Comparison of ENCODE assay signal across 12 mouse cellular contexts in the genomic region with DNA sequence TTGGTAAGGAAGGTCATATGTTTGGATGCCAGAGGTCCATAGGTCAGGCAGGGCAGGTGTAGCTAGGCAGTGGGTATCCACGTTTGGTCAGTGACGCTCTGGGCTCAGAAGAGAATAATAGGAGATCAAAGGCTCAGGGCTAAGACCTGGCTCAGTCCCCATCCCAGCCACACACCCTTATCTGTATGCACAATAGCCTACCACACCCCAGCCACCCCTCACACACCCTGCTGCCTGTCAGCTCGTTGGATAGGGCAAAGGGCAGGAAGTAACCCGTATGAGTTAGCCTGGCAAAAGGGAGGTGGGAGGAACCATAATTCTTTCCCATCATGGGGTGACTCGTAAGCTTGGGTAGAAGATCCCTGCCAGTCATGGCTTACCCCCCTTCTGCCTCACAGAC. TPM values are rescaled to one million over a fixed set of nuclear protein-coding genes. Genes with fewer than 3 reads are reported as not detected.
DNase-seq lines count a peak whose midpoint lies in the region; ATAC-seq and TF ChIP-seq lines count a peak whose summit lies in the region.
"Had no signal": no experiment of that assay in that cellular context is flagged by ENCODE, and none has a peak within 500 bp of the region (broad histone marks: within the 10 kb centered on the region; RNA-seq: fewer than 3 reads in every experiment).

No protein-coding gene starts in this region.

- no peak for TF ChIP-seq CTCF in gastrocnemius, adult 2 months (IDR thresholded peaks at IDR 0.05)

- H3K4me3 ChIP-seq in gastrocnemius, adult 2 months = peak overlapping the region; percentile 9; the same call in 1 of the 2 replicates
- no peak overlapping the region; the same call in 1 of the 2 replicates for H3K4me3 ChIP-seq in neural tube, embryonic 13.5 days
- H3K4me3 ChIP-seq in liver, embryonic 11.5 days (ENCODE audit: low read depth, low read length) = peak overlapping the region; percentile 98

- DNase-seq in gastrocnemius, adult 2 months = peak; percentile 20
- DNase-seq in gastrocnemius, postnatal 25 days = no peak
- DNase-seq in neural tube, embryonic 10.5 days (ENCODE audit: extremely low spot score, low spot score) = no peak
- DNase-seq in liver, embryonic 11.5 days (ENCODE audit: low spot score) = peak; percentile 71
- peak; percentile 32 for DNase-seq in yolk sac, embryonic 10.5 days (ENCODE audit: low spot score)
- DNase-seq in urinary bladder, postnatal 14 days (ENCODE audit: low spot score) = no peak
- DNase-seq in thymus, postnatal 10 days (ENCODE audit: low spot score in 2 of 2) = no peak
- DNase-seq: adrenal gland, postnatal 36 days; kidney, adult 2 months had no signal

- H3K4me1 ChIP-seq in neural tube, embryonic 13.5 days (replicated peaks) = peaks cover 91% of the 10 kb centered on the region
- H3K4me1 ChIP-seq in liver, embryonic 11.5 days (replicated peaks; ENCODE audit: control insufficient read depth, insufficient read depth, low read length) = peaks cover 90% of the 10 kb centered on the region

- intact Hi-C loops in gastrocnemius, adult 2 months (cut with DNase I) = no loop called here

- H3K27ac ChIP-seq in gastrocnemius, adult 2 months = peak overlapping the region; percentile 93
- H3K27ac ChIP-seq in neural tube, embryonic 13.5 days (replicated peaks) = peak overlapping the region; percentile 49
- H3K27ac ChIP-seq in liver, embryonic 11.5 days (ENCODE audit: low read depth, low read length) = peak overlapping the region; percentile 74
- H3K27ac ChIP-seq: macrophage had no signal

- H3K9ac ChIP-seq in neural tube, embryonic 13.5 days = no peak overlapping the region
- H3K9ac ChIP-seq in liver, embryonic 11.5 days (ENCODE audit: low read depth, low read length) = peak overlapping the region; percentile 69

- H3K27me3 ChIP-seq in neural tube, embryonic 13.5 days = no peaks in the 10 kb centered on the region
- no peaks in the 10 kb centered on the region for H3K27me3 ChIP-seq in liver, embryonic 11.5 days (replicated peaks; ENCODE audit: control insufficient read depth, insufficient read depth, low read length)
- H3K27me3 ChIP-seq: CH12.LX had no signal

- H3K9me3 ChIP-seq in neural tube, embryonic 13.5 days = no peaks in the 10 kb centered on the region
- H3K9me3 ChIP-seq in liver, embryonic 11.5 days (ENCODE audit: control insufficient read depth, low read length) = no peaks in the 10 kb centered on the region

- ATAC-seq in neural tube, embryonic 13.5 days (ENCODE audit: low read depth) = no peak
- peak; percentile 91 for ATAC-seq in liver, embryonic 11.5 days (replicated peaks; ENCODE audit: low FRiP score)

- H3K36me3 ChIP-seq in neural tube, embryonic 13.5 days = peaks cover 67% of the 10 kb centered on the region
- H3K36me3 ChIP-seq in liver, embryonic 11.5 days (ENCODE audit: control insufficient read depth, insufficient read depth, low read length) = peaks cover 53% of the 10 kb centered on the region

- H3K4me2 ChIP-seq in neural tube, embryonic 13.5 days = peak overlapping the region; percentile 26; the same call in 1 of the 2 replicates
- H3K4me2 ChIP-seq in liver, embryonic 11.5 days = peak overlapping the region; percentile 95

- 71% methylated on average over 5 of the region's 5 CpGs for WGBS in neural tube, embryonic 13.5 days
- WGBS in liver, embryonic 11.5 days = 39% methylated on average over 5 of the region's 5 CpGs

RNA-seq across cellular contexts. Expression of gene Ppp1r9b, which starts 6.8 kb away (rescaled TPM):
- 10 to 100 TPM; 18.3 to 25.7 TPM for total RNA-seq in gastrocnemius, adult 2 months (2021)
- total RNA-seq in gastrocnemius, postnatal 25 days (2021) = 10 to 100 TPM; 21.8 to 30.0 TPM
- polyA plus RNA-seq in neural tube, embryonic 13.5 days (2015; fragmentation: Nextera tagmentation; extraction: Ambion mirVana) = 18.0 and 19.3 TPM in 2 replicates
- polyA plus RNA-seq in liver, embryonic 11.5 days (2014; fragmentation: Nextera tagmentation; extraction: Ambion mirVana) = 21.9 and 27.9 TPM in 2 replicates

RNA-seq across cellular contexts. Expression of gene Samd14, which starts 12.1 kb away (rescaled TPM):
- under 1 TPM; 0.28 to 0.42 TPM for total RNA-seq in gastrocnemius, adult 2 months (2021)
- total RNA-seq in gastrocnemius, postnatal 25 days (2021) = under 1 TPM; 0.61 to 0.80 TPM
- 133 and 151 TPM in 2 replicates for polyA plus RNA-seq in neural tube, embryonic 13.5 days (2015; fragmentation: Nextera tagmentation; extraction: Ambion mirVana)
- 55.8 and 57.8 TPM in 2 replicates for polyA plus RNA-seq in liver, embryonic 11.5 days (2014; fragmentation: Nextera tagmentation; extraction: Ambion mirVana)

RNA-seq across cellular contexts. Expression of gene Sgca, which starts 21.5 kb away (rescaled TPM):
- 100 to 1,000 TPM; 252 to 278 TPM for total RNA-seq in gastrocnemius, adult 2 months (2021)
- total RNA-seq in gastrocnemius, postnatal 25 days (2021) = 100 to 1,000 TPM; 255 to 276 TPM
- polyA plus RNA-seq in neural tube, embryonic 13.5 days (2015; fragmentation: Nextera tagmentation; extraction: Ambion mirVana) = 1.8 TPM in 1 of 2 replicates, not detected in the other
- 0.22 and 0.30 TPM in 2 replicates for polyA plus RNA-seq in liver, embryonic 11.5 days (2014; fragmentation: Nextera tagmentation; extraction: Ambion mirVana)
- total RNA-seq: adrenal gland, postnatal 36 days had no signal
- polyA plus RNA-seq: macrophage had no signal

RNA-seq across cellular contexts. Expression of gene Hils1, which starts 30.2 kb away (rescaled TPM):
- total RNA-seq in gastrocnemius, adult 2 months (2021) = not detected
- not detected for total RNA-seq in gastrocnemius, postnatal 25 days (2021)
- polyA plus RNA-seq in neural tube, embryonic 13.5 days (2015; fragmentation: Nextera tagmentation; extraction: Ambion mirVana) = not detected in 2 replicates
- polyA plus RNA-seq in liver, embryonic 11.5 days (2014; fragmentation: Nextera tagmentation; extraction: Ambion mirVana) = not detected in 2 replicates
- total RNA-seq: adrenal gland, postnatal 36 days; CH12.LX had no signal
- polyA plus RNA-seq: kidney, adult 2 months; macrophage had no signal

RNA-seq across cellular contexts. Expression of gene Pdk2, which starts 43.6 kb away (rescaled TPM):
- 100 to 1,000 TPM; 471 to 485 TPM for total RNA-seq in gastrocnemius, adult 2 months (2021)
- total RNA-seq in gastrocnemius, postnatal 25 days (2021) = 100 to 1,000 TPM; 351 to 396 TPM
- 26.2 and 27.6 TPM in 2 replicates for polyA plus RNA-seq in neural tube, embryonic 13.5 days (2015; fragmentation: Nextera tagmentation; extraction: Ambion mirVana)
- 14.9 and 15.2 TPM in 2 replicates for polyA plus RNA-seq in liver, embryonic 11.5 days (2014; fragmentation: Nextera tagmentation; extraction: Ambion mirVana)
- total RNA-seq: CH12.LX had no signal

Comparison
In these comparisons a context has a peak if more than half of its experiments do, and no peak if none do; other contexts are left out.
1. DNase-seq: peak in gastrocnemius, adult 2 months (single experiment), liver, embryonic 11.5 days (single experiment) and yolk sac, embryonic 10.5 days (single experiment); none in gastrocnemius, postnatal 25 days (single experiment), neural tube, embryonic 10.5 days (single experiment), urinary bladder, postnatal 14 days (single experiment) and thymus, postnatal 10 days (0 of 2).
2. Peak in every context shown above with its lines, with median percentiles within 50 percentile points of each other: H3K27ac ChIP-seq.